14 mouse cellular contexts compared by ENCODE assay signal in genomic region chr5:34670280-34670679, GRCm38 (mm10). TPM values are rescaled to one million over a fixed set of nuclear protein-coding genes. Genes with fewer than 3 reads are reported as not detected.
DNase-seq lines count a peak whose midpoint lies in the region; ATAC-seq and TF ChIP-seq lines count a peak whose summit lies in the region.
"Had no signal": no experiment of that assay in that cellular context is flagged by ENCODE, and none has a peak within 500 bp of the region (broad histone marks: within the 10 kb centered on the region; RNA-seq: fewer than 3 reads in every experiment).

No protein-coding gene starts in this region.

- no peak overlapping the region for H3K9ac ChIP-seq in intestine, postnatal 0 days (ENCODE audit: low read depth, low read length)
- H3K9ac ChIP-seq in intestine, embryonic 16.5 days (ENCODE audit: low read depth, low read length), result no peak overlapping the region
- no peak overlapping the region for H3K9ac ChIP-seq in midbrain, postnatal 0 days (replicated peaks; ENCODE audit: low read length, poor library complexity, severe bottlenecking)
- H3K9ac ChIP-seq in midbrain, embryonic 15.5 days, result no peak overlapping the region
- H3K9ac ChIP-seq: hindbrain, embryonic 13.5 days had no signal

- no peak for ATAC-seq in intestine, postnatal 0 days
- no peak for ATAC-seq in intestine, embryonic 16.5 days
- ATAC-seq in midbrain, postnatal 0 days (ENCODE audit: low FRiP score), result no peak
- no peak for ATAC-seq in midbrain, embryonic 15.5 days (replicated peaks)
- ATAC-seq: forebrain, embryonic 16.5 days had no signal

- H3K4me3 ChIP-seq in intestine, postnatal 0 days (ENCODE audit: low read depth, low read length), result no peak overlapping the region
- H3K4me3 ChIP-seq in intestine, embryonic 16.5 days (ENCODE audit: low read length), result no peak overlapping the region
- H3K4me3 ChIP-seq in midbrain, postnatal 0 days (ENCODE audit: low read depth, low read length), result no peak overlapping the region
- H3K4me3 ChIP-seq in midbrain, embryonic 15.5 days, result no peak overlapping the region
- H3K4me3 ChIP-seq in cortical plate, adult 2 months (ENCODE audit: insufficient read depth, low read length), result no peak overlapping the region
- H3K4me3 ChIP-seq: heart, embryonic 10.5 days; hindbrain, embryonic 13.5 days; limb, embryonic 10.5 days had no signal

- peak; percentile 68 for TF ChIP-seq CTCF in intestine, postnatal 0 days (IDR thresholded peaks at IDR 0.05; ENCODE audit: low read depth)
- TF ChIP-seq CTCF in midbrain, postnatal 0 days (IDR thresholded peaks at IDR 0.05), result peak; percentile 63
- TF ChIP-seq CTCF in cortical plate, adult 2 months (IDR thresholded peaks at IDR 0.05; ENCODE audit: extremely low read depth, insufficient read depth, low read length), result peak; percentile 22; the same call in 1 of the 2 replicates

- H3K27ac ChIP-seq in intestine, postnatal 0 days (ENCODE audit: low read depth, low read length), result no peak overlapping the region
- H3K27ac ChIP-seq in intestine, embryonic 16.5 days (ENCODE audit: low read length), result no peak overlapping the region
- H3K27ac ChIP-seq in midbrain, postnatal 0 days (ENCODE audit: low read depth, low read length), result no peak overlapping the region
- H3K27ac ChIP-seq in midbrain, embryonic 15.5 days, result no peak overlapping the region
- H3K27ac ChIP-seq in cortical plate, adult 2 months (ENCODE audit: insufficient read depth, low read length), result no peak overlapping the region
- H3K27ac ChIP-seq: heart, embryonic 10.5 days; hindbrain, embryonic 13.5 days; limb, embryonic 10.5 days had no signal

- H3K27me3 ChIP-seq in intestine, postnatal 0 days (replicated peaks; ENCODE audit: control insufficient read depth, insufficient read depth, low read length), result no peaks in the 10 kb centered on the region
- H3K27me3 ChIP-seq in intestine, embryonic 16.5 days (replicated peaks; ENCODE audit: control insufficient read depth, insufficient read depth, low read length), result no peaks in the 10 kb centered on the region
- H3K27me3 ChIP-seq in midbrain, postnatal 0 days (ENCODE audit: insufficient read depth, low read length), result no peaks in the 10 kb centered on the region
- H3K27me3 ChIP-seq in midbrain, embryonic 15.5 days (replicated peaks), result no peaks in the 10 kb centered on the region
- H3K27me3 ChIP-seq: hindbrain, embryonic 13.5 days had no signal

- TF ChIP-seq POLR2A in cortical plate, adult 2 months (IDR thresholded peaks at IDR 0.05; ENCODE audit: extremely low read depth, insufficient read depth, low read length), result no peak

- H3K9me3 ChIP-seq in intestine, postnatal 0 days (ENCODE audit: control insufficient read depth), result no peaks in the 10 kb centered on the region
- H3K9me3 ChIP-seq in intestine, embryonic 16.5 days (ENCODE audit: control insufficient read depth, low read length), result no peaks in the 10 kb centered on the region
- no peaks in the 10 kb centered on the region for H3K9me3 ChIP-seq in midbrain, postnatal 0 days (ENCODE audit: low read length)
- H3K9me3 ChIP-seq in midbrain, embryonic 15.5 days, result no peaks in the 10 kb centered on the region
- H3K9me3 ChIP-seq: heart, embryonic 10.5 days; hindbrain, embryonic 13.5 days; limb, embryonic 10.5 days had no signal

- 88% methylated on average over 4 of the region's 4 CpGs for WGBS in intestine, postnatal 0 days
- WGBS in intestine, embryonic 16.5 days, result 83% methylated on average over 4 of the region's 4 CpGs
- 75% methylated on average over 4 of the region's 4 CpGs for WGBS in midbrain, postnatal 0 days
- WGBS in midbrain, embryonic 15.5 days, result 81% methylated on average over 4 of the region's 4 CpGs

- peak; percentile 15 for DNase-seq in midbrain, postnatal 0 days (ENCODE audit: low spot score)
- DNase-seq in frontal cortex, postnatal 36 days (ENCODE audit: low spot score in 2 of 2), result no peak
- DNase-seq in cerebellum, adult 18-20 months, result no peak
- no peak for DNase-seq in right cerebral cortex, postnatal 25 days
- DNase-seq: cerebellum, adult 11-12 months; lung, postnatal 14 days had no signal

- H3K4me1 ChIP-seq in intestine, postnatal 0 days (replicated peaks; ENCODE audit: control insufficient read depth, insufficient read depth, low read length), result no peaks in the 10 kb centered on the region
- no peaks in the 10 kb centered on the region for H3K4me1 ChIP-seq in intestine, embryonic 16.5 days (ENCODE audit: control insufficient read depth, insufficient read depth, low read length)
- H3K4me1 ChIP-seq in midbrain, postnatal 0 days (ENCODE audit: insufficient read depth, low read length), result no peaks in the 10 kb centered on the region
- no peaks in the 10 kb centered on the region for H3K4me1 ChIP-seq in midbrain, embryonic 15.5 days
- no peaks in the 10 kb centered on the region for H3K4me1 ChIP-seq in cortical plate, adult 2 months (ENCODE audit: control insufficient read depth, insufficient read depth, low read length)
- H3K4me1 ChIP-seq: heart, embryonic 10.5 days; hindbrain, embryonic 13.5 days; limb, embryonic 10.5 days had no signal

- H3K4me2 ChIP-seq in intestine, postnatal 0 days (replicated peaks; ENCODE audit: low read depth), result no peak overlapping the region
- no peak overlapping the region for H3K4me2 ChIP-seq in intestine, embryonic 16.5 days (ENCODE audit: low read depth, low read length)
- no peak overlapping the region for H3K4me2 ChIP-seq in midbrain, postnatal 0 days (ENCODE audit: low read depth, low read length, poor library complexity, severe bottlenecking)
- no peak overlapping the region for H3K4me2 ChIP-seq in midbrain, embryonic 15.5 days
- H3K4me2 ChIP-seq: hindbrain, embryonic 13.5 days had no signal

- no peaks in the 10 kb centered on the region for H3K36me3 ChIP-seq in intestine, postnatal 0 days (ENCODE audit: control insufficient read depth, insufficient read depth)
- no peaks in the 10 kb centered on the region for H3K36me3 ChIP-seq in intestine, embryonic 16.5 days (ENCODE audit: control insufficient read depth, insufficient read depth, low read length)
- H3K36me3 ChIP-seq in midbrain, postnatal 0 days (ENCODE audit: insufficient read depth, low read length), result no peaks in the 10 kb centered on the region
- H3K36me3 ChIP-seq in midbrain, embryonic 15.5 days (replicated peaks), result no peaks in the 10 kb centered on the region
- H3K36me3 ChIP-seq: limb, embryonic 10.5 days had no signal

RNA-seq across cellular contexts. Expression of gene Grk4, which starts 10.1 kb away (rescaled TPM):
- 1.1 and 2.0 TPM in 2 replicates for polyA plus RNA-seq in intestine, postnatal 0 days (2015; fragmentation: Nextera tagmentation; extraction: Ambion mirVana)
- 0.93 and 1.2 TPM in 2 replicates for polyA plus RNA-seq in intestine, embryonic 16.5 days (2015; fragmentation: Nextera tagmentation; extraction: Ambion mirVana)
- total RNA-seq in midbrain, postnatal 0 days (2014; rRNA removed), result 3.0 and 4.2 TPM in 2 replicates
- polyA plus RNA-seq in midbrain, postnatal 0 days (2015; fragmentation: Nextera tagmentation; extraction: Ambion mirVana), result 4.2 and 4.8 TPM in 2 replicates
- polyA plus RNA-seq in midbrain, embryonic 15.5 days (2015; fragmentation: Nextera tagmentation; extraction: Ambion mirVana), result 2.7 and 2.8 TPM in 2 replicates
- 3.2 and 4.1 TPM in 2 replicates for polyA plus RNA-seq in cortical plate, adult 2 months (2012; rRNA removed)

RNA-seq across cellular contexts. Expression of gene Nop14, which starts 10.3 kb away (rescaled TPM):
- 12.5 and 13.8 TPM in 2 replicates for polyA plus RNA-seq in intestine, postnatal 0 days (2015; fragmentation: Nextera tagmentation; extraction: Ambion mirVana)
- polyA plus RNA-seq in intestine, embryonic 16.5 days (2015; fragmentation: Nextera tagmentation; extraction: Ambion mirVana), result 21.0 and 23.7 TPM in 2 replicates
- total RNA-seq in midbrain, postnatal 0 days (2014; rRNA removed), result 9.9 and 17.8 TPM in 2 replicates
- polyA plus RNA-seq in midbrain, postnatal 0 days (2015; fragmentation: Nextera tagmentation; extraction: Ambion mirVana), result 19.4 and 22.1 TPM in 2 replicates
- 20.2 and 21.1 TPM in 2 replicates for polyA plus RNA-seq in midbrain, embryonic 15.5 days (2015; fragmentation: Nextera tagmentation; extraction: Ambion mirVana)
- 15.5 and 16.6 TPM in 2 replicates for polyA plus RNA-seq in cortical plate, adult 2 months (2012; rRNA removed)

RNA-seq across cellular contexts. Expression of gene Mfsd10, which starts 33.3 kb away (rescaled TPM):
- polyA plus RNA-seq in intestine, postnatal 0 days (2015; fragmentation: Nextera tagmentation; extraction: Ambion mirVana), result 27.9 and 31.4 TPM in 2 replicates
- polyA plus RNA-seq in intestine, embryonic 16.5 days (2015; fragmentation: Nextera tagmentation; extraction: Ambion mirVana), result 116 and 118 TPM in 2 replicates
- total RNA-seq in midbrain, postnatal 0 days (2014; rRNA removed), result 90.9 and 101 TPM in 2 replicates
- 95.7 and 107 TPM in 2 replicates for polyA plus RNA-seq in midbrain, postnatal 0 days (2015; fragmentation: Nextera tagmentation; extraction: Ambion mirVana)
- polyA plus RNA-seq in midbrain, embryonic 15.5 days (2015; fragmentation: Nextera tagmentation; extraction: Ambion mirVana), result 106 and 118 TPM in 2 replicates
- polyA plus RNA-seq in cortical plate, adult 2 months (2012; rRNA removed), result 103 and 106 TPM in 2 replicates
